Mouse (Mus musculus) liver, adult 2 months (tissue): ENCODE results near the gene Rcan1. TPM values are rescaled to one million over a fixed set of nuclear protein-coding genes. Genes with fewer than 3 reads are reported as not detected.

ENCODE experiments used
- DNase-seq: peaks from one replicate; pipeline ENCODE4 v3.0.0-alpha.2; 2011; ENCODE audit warnings: low read depth, low spot score; ENCODE audit errors: extremely low read depth
- H3K27ac ChIP-seq: fragments of 200-500 bp; replicated peaks from 2 replicates; pipeline ENCODE4 v1.5.1; 2012; ENCODE audit warnings: low read depth, mild to moderate bottlenecking, control low read depth, inconsistent platforms, low read length; ENCODE audit not compliant: insufficient read depth
- H3K27me3 ChIP-seq: fragments of 200-500 bp; 2 replicates; pipeline ENCODE4 v1.6.1; 2012; ENCODE audit warnings: mild to moderate bottlenecking, moderate library complexity, low read length, inconsistent platforms; ENCODE audit not compliant: control insufficient read depth, insufficient read depth
- H3K36me3 ChIP-seq: fragments of 200-500 bp; 2 replicates; pipeline ENCODE4 v1.6.1; 2012; ENCODE audit warnings: low read length, inconsistent platforms; ENCODE audit not compliant: control insufficient read depth, insufficient read depth
- H3K4me1 ChIP-seq: fragments of 200-500 bp; 2 replicates; pipeline ENCODE4 v1.6.1; 2011; ENCODE audit warnings: low read length; ENCODE audit not compliant: control insufficient read depth, insufficient read depth
- H3K4me3 ChIP-seq: fragments of 200-500 bp; 2 replicates; pipeline ENCODE4 v1.5.1; 2011; ENCODE audit warnings: low read depth, mild to moderate bottlenecking, control low read depth, low read length, moderate library complexity; ENCODE audit not compliant: insufficient read depth
- H3K79me2 ChIP-seq: fragments of 200-500 bp; 2 replicates; pipeline ENCODE4 v1.6.1; 2012; ENCODE audit warnings: inconsistent platforms, mild to moderate bottlenecking, low read length, moderate library complexity; ENCODE audit not compliant: control insufficient read depth, insufficient read depth
- H3K9ac ChIP-seq: fragments of 200-500 bp; 2 replicates; pipeline ENCODE4 v1.6.1; 2012; ENCODE audit warnings: low read depth, mild to moderate bottlenecking, control low read depth, inconsistent platforms, low read length
- CTCF ChIP-seq: fragments of 200-500 bp; IDR thresholded peaks from 2 replicates; pipeline ENCODE4 v1.5.1; 2011; ENCODE audit warnings: low read depth, low read length, control low read depth
- POLR2A ChIP-seq: fragments of 200-500 bp; IDR thresholded peaks from 2 replicates; pipeline ENCODE4 v1.6.1; 2011; ENCODE audit warnings: low read length, control low read depth; ENCODE audit not compliant: insufficient read depth; ENCODE audit errors: extremely low read depth
- WGBS: fragments of 180-500 bp; shearing (Covaris S2); methylation state at CpG from one replicate; pipeline ENCODE4 v1.1.7; 2018; 5-methylcytosine and 5-hydroxymethylcytosine counted together
- polyA plus RNA-seq: library from polyadenylated mRNA; depleted of rRNA; stranded (reverse); fragments of >200 nt; gene quantifications from 2 replicates; pipeline ENCODE4 v1.2.3, GENCODE M21; 2012
- total RNA-seq: library from RNA; depleted of rRNA; stranded (reverse); fragments of >200 nt; gene quantifications from 2 replicates; pipeline ENCODE4 v1.2.3, GENCODE M21; 2014

Rcan1 gene
- total and polyA plus RNA-seq, 2 experiments: 7.8 to 12.8 TPM

DNA sequence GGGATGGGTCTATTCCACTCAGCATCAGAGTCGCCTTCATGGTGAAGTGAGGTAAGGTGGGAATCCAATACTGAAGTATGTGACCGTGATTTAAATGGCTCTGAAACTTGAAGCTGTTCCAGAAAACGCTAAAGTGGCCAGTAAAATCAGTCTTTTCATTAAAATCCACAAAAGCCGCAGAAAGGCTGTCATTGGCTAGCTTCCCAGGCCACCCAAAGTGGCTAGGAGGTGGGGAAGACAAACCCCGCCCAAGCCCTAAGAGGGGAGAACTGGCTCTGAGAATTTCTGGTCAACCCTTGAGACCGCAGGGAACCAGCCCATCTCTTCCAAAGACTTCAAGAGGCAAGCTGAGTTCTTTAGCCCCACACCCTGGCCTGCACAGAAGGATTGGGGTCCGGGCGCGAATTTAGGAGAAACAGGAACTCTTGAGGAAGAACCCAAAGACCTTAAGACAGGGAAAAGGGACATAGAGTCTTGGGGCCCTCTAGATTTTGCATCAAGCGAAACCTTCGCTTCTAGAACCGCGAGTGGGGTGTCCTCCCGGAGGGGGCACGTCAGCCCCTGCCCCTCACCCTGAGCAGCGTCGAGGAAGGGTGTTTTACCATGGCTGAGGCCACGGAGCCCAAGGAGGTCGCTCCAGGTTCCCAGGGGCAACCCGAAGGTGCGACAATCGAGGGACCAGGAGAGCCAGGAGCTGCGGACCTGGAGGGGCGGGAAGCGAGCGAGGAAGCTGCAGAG, 27.4 kb upstream of the Rcan1 start:
- H3K9ac ChIP-seq: no peak overlapping the region
- DNase-seq: no peak
- no peak overlapping the region for H3K27ac ChIP-seq
- 23% methylated on average over 26 of the region's 26 CpGs for WGBS
- no peak overlapping the region for H3K4me3 ChIP-seq
- no peaks in the 10 kb centered on the region for H3K79me2 ChIP-seq
- no peaks in the 10 kb centered on the region for H3K4me1 ChIP-seq
- TF ChIP-seq CTCF: no peak
- no peak for TF ChIP-seq POLR2A
- H3K36me3 ChIP-seq: no peaks in the 10 kb centered on the region
- peaks cover 7% of the 10 kb centered on the region for H3K27me3 ChIP-seq

GRCm38 (mm10) chr16:92489356-92489755, 18.7 kb upstream of the Rcan1 start:
- H3K4me3 ChIP-seq: no peak overlapping the region
- 66% methylated on average over 9 of the region's 9 CpGs for WGBS
- no peaks in the 10 kb centered on the region for H3K36me3 ChIP-seq
- no peak for DNase-seq
- no peak overlapping the region for H3K9ac ChIP-seq
- no peaks in the 10 kb centered on the region for H3K79me2 ChIP-seq
- no peaks in the 10 kb centered on the region for H3K4me1 ChIP-seq
- no peak overlapping the region for H3K27ac ChIP-seq
- TF ChIP-seq CTCF (no peak), POLR2A (no peak)
- no peaks in the 10 kb centered on the region for H3K27me3 ChIP-seq

DNA sequence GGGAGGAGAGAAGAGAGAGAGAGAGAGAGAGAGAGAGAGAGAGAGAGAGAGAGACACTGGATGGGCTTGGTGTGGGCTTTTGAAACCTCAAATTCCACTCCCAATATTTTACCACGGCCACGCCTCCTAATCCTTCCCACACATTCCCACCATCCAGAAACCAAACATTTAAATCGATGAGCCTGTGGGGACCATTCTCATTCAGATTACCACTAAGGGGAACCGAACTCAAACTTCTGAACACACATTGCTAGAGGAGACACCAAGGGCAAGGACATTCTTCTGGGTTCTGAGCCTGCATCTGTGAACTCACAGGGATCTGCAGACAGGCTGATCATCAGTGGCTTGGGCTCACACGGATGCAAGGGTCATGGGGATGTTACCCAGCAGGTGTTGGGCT, 17.8 kb upstream of the Rcan1 start:
- WGBS: 86% methylated on average over 5 of the region's 5 CpGs
- no peak overlapping the region for H3K27ac ChIP-seq

DNA sequence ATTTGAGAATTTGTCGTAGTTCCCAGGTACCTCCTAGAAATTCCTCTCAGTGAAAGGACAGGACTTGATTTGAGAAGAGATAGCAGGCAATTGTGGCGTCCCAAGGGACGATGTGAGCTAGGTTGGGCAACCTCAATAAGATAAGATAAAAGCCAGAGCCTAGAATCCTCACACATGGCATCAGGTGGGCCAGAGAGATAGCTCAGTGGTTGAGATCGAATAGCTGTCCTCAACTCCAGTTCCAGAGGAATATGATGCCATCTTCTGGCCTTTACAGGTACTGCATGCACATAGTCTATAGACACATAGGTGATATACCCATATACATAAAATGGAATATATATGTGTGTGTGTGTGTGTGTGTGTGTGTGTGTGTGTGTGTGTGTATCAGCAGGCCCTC, 16.8 kb upstream of the Rcan1 start:
- WGBS: 42% methylated on average over 4 of the region's 4 CpGs
- Histone ChIP-seq H3K27ac (no peak overlapping the region), H3K4me1 (no peaks in the 10 kb centered on the region), H3K9ac (no peak overlapping the region), H3K36me3 (no peaks in the 10 kb centered on the region), H3K27me3 (no peaks in the 10 kb centered on the region), H3K4me3 (no peak overlapping the region), H3K79me2 (no peaks in the 10 kb centered on the region)
- TF ChIP-seq POLR2A (no peak), CTCF (peak; percentile 53)
- DNase-seq: peak; percentile 40

More for the DNA sequence above, 17.8 kb upstream of the Rcan1 start:
- no peak overlapping the region for H3K4me3 ChIP-seq
- H3K27me3 ChIP-seq: no peaks in the 10 kb centered on the region
- DNase-seq: no peak
- H3K79me2 ChIP-seq: no peaks in the 10 kb centered on the region
- no peaks in the 10 kb centered on the region for H3K36me3 ChIP-seq
- no peak overlapping the region for H3K9ac ChIP-seq
- TF ChIP-seq CTCF: no peak
- no peak for TF ChIP-seq POLR2A
- H3K4me1 ChIP-seq: no peaks in the 10 kb centered on the region

GRCm38 (mm10) chr16:92487086-92487485, 16.4 kb upstream of the Rcan1 start:
- Histone ChIP-seq H3K27ac (no peak overlapping the region), H3K27me3 (no peaks in the 10 kb centered on the region), H3K4me3 (no peak overlapping the region), H3K79me2 (no peaks in the 10 kb centered on the region), H3K4me1 (no peaks in the 10 kb centered on the region), H3K9ac (no peak overlapping the region), H3K36me3 (no peaks in the 10 kb centered on the region)
- DNase-seq: peak; percentile 59
- TF ChIP-seq CTCF (no peak), POLR2A (no peak)
- 34% methylated on average over 6 of the region's 6 CpGs for WGBS

DNA sequence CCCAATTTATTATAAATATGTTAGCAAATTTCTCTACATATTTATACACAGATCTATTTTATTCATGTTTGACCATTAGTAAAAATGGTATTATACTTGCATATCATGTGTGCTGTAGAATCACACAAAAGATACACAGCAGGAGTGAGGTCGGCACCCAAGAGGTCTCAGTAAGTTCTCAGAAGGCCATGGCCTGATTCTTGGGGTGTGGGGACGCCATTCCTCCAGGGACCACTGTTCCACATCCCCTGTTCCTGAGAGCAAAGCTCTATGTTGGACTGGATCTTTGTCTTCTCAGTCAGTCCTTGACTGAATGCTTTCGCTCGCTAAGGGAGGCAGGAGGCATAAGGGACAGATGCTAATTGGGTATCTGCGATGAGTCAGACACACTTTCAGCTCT, 14.8 kb upstream of the Rcan1 start, which contains the start of gene Clic6:
Clic6 (plus strand) TSS at position 301 of the 400 bp plus-strand sequence.
- H3K27me3 ChIP-seq: no peaks in the 10 kb centered on the region
- no peak within 1 kb of the TSS for H3K9ac ChIP-seq
- no peak for DNase-seq
- no peak within 1 kb of the TSS for H3K27ac ChIP-seq
- H3K79me2 ChIP-seq: no peaks in the 10 kb centered on the region
- H3K4me1 ChIP-seq: no peaks in the 10 kb centered on the region
- no peak within 1 kb of the TSS for H3K4me3 ChIP-seq
- 87% methylated on average over 5 of the region's 5 CpGs for WGBS
- TF ChIP-seq CTCF: no peak
- no peak for TF ChIP-seq POLR2A
- H3K36me3 ChIP-seq: no peaks in the 10 kb centered on the region
